Mouse (Mus musculus) right cerebral cortex, adult 2 months (tissue): ENCODE data around the gene Dnpep.

Experiments used
- DNase-seq, 2 experiments: peaks; one replicate each; pipeline ENCODE4 v3.0.0; 2021 to 2022; ENCODE audit warnings: low spot score in 2 of 2

The Dnpep gene

DNA sequence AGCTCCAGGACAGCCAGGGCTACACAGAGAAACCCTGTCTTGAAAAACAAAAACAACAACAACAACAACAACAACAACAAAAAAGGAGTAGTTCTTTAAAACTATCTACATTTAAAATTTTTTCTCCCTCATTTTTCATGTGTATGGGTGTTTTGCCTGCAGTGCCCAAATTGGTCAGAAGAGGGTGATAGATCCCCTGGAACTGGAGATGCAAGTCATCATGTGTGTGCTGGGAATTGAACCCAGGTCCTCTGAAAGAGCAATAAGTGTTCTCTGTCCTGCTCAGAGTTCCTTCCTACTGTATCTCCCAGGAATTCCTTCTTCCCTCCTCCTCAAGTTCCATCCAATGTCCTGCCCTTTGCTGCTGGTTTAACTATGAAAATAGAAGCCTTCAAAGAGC, 9.7 kb upstream of the Dnpep start:
- DNase-seq, result no peak

DNA sequence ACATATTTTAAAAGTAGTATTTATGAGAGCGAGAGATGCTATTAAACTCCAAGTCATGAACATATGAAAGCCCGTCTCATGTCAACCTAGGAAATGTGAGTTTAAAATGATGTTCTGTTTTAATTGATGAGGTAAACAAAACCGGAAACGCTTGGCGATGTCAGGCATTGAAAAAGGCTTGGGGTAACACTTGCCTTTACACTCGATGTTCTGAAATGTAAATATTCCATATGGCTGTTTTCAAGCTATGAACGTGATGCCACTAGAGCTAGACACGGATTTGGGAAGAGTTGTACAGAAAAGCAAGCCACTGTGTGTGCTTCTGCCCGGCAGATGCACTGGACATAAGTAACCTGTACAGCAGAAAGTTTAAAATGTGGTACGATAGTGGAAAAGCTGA, 1.4 kb upstream of the Dnpep start:
- no peak for DNase-seq

DNA sequence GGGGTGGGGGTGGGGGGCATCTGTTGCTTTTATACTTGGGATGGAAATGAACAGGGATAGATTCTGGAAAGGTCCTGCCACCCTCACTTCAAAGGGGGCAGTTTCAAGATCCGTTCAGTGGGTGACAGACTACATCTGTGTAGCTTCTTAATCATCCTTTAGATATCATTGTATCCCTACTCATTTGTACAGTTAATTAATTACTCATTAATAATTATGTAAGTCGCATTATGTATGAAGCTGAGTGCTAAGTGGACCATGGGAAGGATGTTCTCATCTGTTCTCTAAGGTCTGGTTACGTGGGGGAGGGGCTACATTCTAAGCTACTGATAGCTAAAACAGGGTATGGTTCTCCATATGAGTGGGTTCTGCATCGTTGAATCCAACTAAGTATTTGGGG, 946 bp upstream of the Dnpep start:
- no peak for DNase-seq

DNA sequence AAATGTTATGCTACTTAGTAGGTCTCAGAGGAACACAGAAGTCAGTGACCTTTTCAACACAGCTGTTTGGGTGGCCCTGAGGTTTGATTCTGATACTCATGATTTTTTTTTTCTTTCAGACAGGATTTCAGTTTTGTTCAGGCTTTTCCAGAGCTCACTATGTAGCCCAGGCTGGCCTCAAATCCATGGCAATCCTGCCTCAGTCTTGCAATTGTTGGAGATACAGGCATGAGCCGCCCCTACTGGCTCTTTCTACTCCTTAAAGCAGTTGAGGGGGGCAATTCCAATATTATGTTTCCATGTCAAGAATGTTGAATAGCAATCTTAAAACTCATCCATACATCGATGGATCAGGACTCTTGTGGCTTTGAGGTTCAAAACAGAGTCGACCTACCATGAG, 511 bp upstream of the Dnpep start:
- DNase-seq, result no peak

DNA sequence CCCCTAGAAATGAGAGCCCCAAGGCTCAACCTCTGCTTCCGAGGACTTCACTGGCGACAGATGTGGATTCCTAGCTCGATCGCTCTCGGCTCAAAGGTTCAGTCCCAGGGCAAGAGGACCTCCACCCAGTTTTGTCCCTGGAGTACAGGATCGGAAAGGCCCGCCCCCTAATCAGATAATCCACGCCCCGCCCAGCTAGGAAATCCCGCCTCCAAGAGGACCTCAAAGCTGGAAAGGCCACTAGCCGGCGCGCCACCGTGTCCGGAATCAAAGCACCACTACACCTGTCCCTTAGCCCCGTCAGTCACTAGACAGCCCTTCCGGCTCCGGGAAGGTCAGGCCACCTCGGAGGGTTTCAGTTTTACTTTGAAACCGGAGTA, 939 bp downstream of the Dnpep start:
- DNase-seq, result peak; percentile 70 to 75

DNA sequence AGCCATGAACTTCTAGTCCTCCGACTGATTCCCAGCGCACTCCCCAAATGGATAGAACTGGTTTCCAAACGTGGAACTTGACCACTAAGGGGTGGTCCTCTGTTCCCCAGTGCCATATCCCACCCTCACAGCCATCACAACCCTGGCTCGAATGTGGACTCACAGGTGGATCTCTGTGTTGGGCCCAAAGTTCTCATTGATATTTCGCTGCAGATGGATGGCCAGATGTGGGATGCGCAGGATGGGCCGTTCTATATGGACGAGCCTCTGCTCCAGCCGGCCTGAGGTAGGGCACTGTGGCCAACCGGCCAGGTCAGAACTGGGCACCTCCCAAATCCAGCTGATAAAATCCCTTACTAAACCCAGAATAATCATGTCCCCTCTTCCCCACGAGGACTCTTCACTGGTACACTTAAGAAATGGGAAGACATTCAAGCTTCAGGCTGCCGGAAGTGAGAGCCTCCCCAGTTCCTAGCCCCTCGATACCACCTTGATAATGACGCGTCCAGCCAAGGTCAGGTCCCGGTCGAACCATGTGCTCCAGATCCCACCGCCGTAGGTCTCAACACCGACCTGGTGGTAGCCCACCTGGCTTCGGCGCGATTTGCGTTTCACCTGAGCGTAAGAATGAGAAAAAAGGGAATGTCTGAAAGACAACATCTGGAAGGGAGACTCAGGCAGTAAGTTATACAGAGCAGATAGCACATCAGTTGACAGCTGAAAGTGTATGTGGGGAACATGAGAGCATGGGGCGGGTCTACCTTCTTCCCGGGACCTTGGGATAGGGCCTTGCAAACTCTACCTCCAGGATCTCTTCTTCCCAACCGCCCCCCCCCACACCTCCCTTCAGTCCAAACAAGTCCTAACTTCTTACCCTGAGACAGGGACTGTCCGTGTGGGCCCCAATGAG, 2.1 kb downstream of the Dnpep start:
- DNase-seq, result no peak

DNA sequence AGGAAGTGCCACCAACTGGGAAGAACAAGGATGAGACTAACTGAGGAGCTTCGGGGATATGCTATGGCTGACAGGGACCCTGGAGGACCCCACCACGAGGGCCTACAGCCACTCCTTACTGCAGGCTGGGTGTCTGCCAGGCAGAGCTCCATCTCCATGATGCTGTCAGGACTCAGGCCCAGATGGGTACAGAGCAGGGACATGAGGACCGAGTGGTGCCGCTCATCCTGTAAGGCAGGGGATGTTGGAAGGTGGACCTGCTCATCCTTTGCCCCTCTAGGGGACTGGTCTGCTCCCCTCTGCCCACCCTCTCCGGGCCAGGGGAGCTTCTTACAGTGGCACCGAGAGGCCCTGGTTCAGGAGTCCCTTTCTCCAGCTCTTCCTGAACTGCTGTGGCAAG, 2.8 kb downstream of the Dnpep start:
- no peak for DNase-seq

DNA sequence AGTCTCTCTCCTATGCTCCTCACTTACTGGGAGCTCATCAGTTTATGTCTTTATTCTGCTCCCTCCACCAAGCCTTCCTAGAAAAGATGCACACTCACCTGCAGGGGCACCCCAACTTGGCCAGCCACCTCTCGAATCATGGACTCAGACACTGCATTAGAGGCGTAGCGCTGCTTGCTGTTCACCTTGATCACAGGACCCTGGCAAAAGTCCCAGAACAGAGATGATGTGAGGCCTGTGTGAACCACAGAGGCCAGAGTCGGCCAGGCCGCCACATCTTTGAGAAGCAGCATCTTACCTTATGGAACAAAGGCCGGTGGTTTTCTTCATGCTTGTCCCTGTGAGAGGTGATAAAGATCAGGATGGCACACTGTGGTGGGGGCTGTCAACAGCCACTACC, 6.1 kb downstream of the Dnpep start:
- DNase-seq, result no peak

DNA sequence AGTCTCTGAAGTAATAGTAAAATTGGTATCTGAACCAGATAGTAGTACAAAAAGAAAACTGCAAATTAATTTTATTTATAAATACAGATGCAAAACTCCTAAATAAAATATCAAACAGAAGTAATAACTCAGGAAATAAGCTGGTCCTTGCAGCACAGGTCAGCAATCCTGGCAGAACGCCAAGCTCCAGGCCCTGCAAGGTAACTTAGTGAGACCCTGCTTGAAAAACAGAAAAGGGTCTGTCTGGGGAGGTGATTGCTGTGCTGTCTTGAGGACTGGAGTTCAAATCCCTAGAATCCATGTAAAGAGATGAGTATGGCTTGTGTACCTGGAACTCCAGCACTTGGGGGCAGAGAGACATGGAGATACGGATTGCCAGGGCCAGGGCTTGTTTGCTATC, 13.1 kb downstream of the Dnpep start:
- no peak for DNase-seq

DNA sequence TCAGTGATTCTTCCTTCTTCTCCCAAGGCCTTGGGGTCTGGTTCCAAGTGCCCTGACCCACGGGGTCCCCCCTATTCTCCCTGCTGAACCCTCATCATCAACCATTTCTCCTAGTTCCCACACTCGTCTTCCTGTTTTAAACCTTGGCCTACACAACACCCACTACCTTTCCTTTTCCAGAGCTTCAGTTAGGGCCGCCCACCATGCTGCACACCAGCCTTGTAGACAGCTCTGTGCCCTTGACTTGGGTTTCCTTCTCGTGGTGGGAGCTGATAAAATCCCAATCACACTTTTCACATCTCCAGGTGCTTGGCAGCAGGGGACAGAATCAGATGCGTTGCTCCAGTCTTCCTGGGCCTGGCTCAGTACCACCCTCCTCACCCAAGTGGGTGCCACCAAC, 23.5 kb downstream of the Dnpep start:
- peak; percentile 33 to 47 for DNase-seq

DNA sequence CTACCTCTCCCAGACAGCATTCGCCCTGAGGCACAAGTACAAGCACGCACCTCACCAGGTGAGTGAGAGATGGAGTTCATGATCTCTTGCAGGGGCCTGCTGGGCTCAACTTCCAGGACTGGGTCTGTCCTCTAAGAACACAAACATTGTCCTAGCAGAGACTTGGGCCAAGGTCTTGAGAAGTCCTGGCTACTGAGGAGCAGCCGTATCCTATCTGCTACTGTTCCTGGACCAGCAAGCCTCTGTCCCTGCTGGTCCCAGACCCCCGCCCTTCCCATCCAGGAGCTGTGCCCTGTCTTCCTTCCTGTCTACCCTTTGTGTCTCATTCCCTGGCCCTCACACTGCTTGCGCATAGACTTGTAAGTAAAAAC, 24.5 kb downstream of the Dnpep start:
- no peak for DNase-seq

DNA sequence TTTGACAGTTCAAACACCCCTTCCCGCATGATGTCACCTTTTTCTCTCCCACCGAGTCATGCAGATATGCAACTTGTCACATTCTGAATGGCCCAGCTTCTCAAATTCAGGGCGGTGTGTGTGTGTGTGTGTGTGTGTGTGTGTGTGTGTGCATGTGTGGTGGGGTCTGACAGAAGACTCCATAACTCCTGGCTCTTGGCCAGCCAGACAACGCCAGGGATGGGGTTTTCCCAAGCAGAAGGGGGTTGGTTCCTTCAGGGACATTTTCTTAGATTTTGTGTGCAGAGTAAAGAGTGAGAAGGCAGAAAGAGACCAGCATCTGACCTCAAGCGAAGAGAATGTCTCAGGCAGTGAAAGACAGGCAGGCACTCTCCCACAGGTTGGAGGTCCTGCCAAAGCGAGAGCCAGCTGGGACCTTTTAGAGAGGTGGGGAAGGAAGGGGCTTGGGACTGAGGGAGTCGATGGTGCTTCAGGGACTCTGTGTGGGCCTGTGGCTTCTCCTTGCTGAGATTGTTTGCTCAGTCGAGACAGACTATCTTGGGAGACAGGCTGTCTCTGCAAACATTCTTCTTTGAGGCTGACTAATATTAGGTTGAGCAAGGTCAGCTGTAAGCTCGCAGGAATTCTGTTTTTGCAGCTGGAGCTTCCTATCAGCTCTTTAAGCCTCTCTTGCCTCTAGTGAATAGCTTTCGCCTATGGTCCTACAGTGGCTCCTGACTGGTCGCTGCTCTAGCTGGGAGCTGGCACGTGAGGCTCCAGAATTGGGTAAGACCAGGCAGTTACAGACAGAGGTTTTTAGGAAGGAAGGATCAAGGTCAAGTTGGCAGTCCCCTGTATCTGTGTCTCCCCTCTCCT, 25.1 kb downstream of the Dnpep start:
- no peak for DNase-seq

DNA sequence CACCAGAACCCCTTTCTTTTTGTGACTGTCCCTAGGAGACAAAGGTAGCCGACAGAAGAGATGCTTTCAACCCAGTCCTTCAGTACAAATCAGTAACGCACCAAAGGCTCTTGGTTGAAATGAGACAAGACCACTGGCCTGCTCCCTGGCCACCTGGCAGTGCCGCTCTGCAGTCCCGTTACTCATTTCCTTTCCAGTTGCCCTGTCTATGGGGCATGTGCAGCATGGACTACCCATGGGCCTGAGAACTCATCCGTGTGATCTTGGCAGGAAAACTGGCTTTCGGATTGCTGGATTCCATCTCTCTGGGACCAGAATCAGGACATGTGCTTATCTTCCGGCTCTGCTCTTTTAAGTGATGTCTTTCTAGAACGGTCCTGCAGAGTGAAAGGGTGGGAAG, 26.5 kb downstream of the Dnpep start:
- DNase-seq, result no peak

DNA sequence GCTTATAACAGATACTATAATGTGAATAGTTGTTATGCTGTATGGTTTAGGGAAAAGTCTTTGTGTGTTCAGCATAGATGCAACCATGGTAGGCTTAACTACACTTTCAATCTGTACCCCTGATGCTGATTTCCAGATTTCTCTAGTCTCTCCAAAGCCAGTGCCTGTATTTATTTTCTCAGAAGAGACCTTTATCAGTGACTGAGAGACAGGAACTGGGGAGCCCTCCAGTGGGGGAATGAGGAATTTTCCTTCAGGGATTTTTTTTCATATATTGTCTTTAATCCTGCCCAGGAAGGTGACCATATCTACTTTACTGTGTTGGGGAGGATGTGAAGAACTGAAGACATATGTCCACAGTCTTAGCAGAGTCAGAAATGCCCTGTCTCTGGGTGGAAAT, 27.2 kb downstream of the Dnpep start:
- peak; percentile 77 to 84 for DNase-seq

DNA sequence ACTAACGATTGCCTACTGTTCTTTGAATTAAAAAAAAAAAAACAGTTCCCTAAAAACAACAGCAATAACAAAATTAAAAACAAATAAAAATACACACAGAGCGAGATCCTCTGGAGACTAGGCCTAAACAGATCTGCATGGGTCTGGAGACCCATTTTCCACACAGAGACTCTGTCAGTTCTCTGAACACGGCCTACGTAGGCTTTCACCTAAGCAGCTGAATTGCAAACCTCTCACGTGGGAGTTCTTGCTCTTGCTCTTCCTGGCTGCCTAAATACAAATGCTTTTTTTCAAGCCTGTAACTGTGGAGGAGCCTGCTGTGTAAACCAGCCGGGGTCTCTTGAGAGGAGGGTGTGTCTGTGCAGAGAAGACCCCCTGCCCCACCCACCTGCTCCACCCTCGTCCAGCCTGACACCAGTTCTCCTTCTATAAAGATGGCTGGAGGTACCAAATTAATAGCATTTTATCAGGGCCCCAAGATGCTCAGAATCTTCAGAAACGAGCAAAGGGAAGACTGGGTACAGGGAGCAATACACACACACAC, 27.8 kb downstream of the Dnpep start:
- peak in 1 of 2 experiments; percentile 38 for DNase-seq

DNA sequence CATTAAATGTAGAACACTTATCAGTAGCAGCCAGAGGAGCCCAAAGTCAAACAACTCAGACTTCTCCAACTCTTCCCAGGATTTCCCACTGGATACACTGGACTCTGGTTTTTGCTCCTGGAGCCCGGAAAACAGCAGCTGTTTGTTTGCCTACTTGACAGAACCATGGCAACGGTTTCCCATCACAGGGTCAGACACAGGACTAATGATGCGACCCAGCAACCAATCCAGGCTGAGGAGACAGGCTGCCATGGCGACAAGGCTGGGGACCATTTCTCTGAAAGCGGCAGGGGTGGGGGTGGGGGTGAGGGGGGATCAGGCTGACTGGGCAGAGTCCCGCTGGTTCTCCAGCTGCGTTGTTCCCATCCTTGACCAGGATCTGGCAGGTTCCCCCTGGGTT, 28.4 kb downstream of the Dnpep start:
- DNase-seq, result peak; percentile 24 to 39

DNA sequence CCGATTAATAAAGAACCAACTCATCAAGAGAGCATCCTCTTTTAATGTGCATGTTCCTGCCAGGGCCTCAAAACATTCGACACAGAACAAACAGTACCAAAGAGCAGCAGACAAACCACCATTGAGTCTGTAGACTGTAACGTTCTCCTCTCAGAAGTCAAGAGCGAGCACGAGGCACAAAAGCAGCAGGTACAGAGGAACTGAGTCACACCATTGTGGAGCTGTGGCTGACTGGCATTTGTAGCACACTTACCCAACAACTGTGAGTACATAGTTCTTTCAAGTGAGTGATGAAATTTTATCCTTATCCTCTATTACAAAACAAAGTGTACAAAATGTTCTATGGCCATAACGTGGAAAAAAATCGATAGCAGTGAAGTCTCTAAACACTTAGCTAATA, 32.9 kb downstream of the Dnpep start:
- no peak for DNase-seq

DNA sequence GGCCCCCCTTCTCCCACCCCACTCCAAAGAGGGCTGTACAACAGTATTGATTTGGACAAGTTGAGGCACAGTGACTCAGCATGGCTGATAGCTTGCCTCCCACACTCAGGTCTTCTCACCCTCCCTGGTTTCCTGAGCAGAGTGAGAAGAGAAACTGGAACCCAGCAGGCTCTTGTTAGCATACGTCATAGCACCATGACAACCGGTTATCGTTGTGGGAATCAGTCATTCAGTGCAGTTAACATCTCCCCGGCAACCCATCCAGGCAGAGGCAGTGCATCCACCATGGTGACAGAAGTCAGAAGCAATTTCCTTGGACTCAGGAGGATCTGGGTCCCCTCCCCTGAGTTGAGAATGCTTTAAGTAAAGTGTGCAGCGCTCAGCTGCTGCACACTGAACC, 34.8 kb downstream of the Dnpep start:
- peak in 1 of 2 experiments; percentile 61 for DNase-seq

DNA sequence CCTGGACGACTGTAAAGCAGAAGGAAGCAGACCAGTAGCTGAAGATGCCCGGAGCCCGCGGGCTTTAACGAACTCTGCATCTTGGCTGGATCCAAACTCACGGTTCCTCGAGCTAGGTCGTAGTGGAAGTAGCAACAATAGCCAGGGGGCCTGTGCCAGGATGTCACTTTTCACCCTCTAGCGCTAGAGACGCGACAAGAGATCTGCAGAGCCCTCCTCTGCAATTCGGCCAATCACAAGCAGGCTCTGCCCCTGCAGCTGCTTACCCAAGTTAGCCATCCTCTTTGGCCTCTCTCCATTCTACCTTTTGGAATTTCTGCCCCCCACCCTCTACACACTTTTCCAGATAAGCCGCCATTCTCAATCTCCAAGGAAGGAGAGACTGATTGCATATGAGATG, 39.6 kb downstream of the Dnpep start, which contains the start of gene Resp18:
TSS of gene Resp18 (minus strand) at position 188 of the 400 bp plus-strand sequence.
- DNase-seq, result no peak

DNA sequence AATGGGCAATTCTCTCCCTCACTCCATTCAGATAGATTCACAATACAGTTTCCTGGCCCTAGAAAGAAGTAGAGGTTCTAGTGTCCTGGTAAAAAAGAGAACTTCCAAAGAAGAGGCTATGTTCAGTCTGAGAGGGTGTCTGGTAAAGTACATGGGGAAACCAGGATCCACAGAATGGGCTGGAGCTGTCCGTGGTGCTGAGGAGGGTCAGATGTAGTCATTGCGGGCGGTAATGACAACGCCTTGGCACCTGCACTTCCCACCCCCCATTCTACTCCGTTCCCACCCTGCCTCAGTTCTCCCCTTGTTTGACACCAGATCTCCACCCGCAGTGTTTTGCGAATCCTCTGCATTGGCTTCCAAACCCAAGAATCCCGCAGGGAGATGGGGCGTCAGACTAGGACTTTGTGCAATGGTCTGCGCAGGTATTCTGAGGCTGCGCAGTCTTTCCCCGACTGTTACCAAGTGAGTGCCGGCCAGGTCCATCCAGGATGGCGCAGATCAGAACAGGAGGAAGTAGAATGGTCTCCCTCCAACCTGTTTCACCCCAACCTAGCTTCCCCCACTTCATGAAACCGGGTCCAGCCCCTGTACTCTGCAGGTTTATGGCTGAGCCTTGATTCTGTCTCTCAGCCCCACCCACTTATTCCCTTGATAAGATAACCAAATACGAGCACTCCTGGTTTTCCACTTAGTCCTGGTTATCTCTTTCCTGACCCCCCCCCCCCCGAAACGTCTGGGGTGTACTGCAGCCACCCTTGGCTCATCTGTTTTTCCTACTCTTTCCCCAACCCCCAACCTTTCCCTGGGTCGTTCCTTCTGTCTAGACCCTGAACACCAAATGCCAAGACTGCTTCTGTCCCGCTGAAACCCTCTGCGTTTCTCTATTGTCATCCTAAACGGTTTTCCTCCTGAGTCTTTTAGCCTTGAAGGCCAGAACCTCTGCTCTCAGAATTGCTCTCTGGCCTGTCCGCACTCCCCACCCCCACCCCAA, 40.3 kb downstream of the Dnpep start:
- DNase-seq, result no peak
